Mouse (Mus musculus) right cerebral cortex, adult 18-20 months (tissue): ENCODE results near the gene Ephb6.
A peak's percentile ranks its signal among the peaks of the same experiment; 100 is the strongest.
"Not testable (repeated sequence)": the region's sequence is repeated elsewhere in the genome, so short reads cannot be mapped to it uniquely, and the experiment has no call there.

Experiments
- DNase-seq: peaks from one replicate; pipeline ENCODE4 v3.0.0; 2022; ENCODE audit warnings: mixed read lengths

Ephb6 gene

GRCm38 (mm10) chr6:41605061-41605793 lies at the start of gene Ephb6:
Gene Ephb6 (plus strand): TSS chr6:41605482.
- DNase-seq: peak; percentile 79

GRCm38 (mm10) chr6:41556389-41556788 lies 48.9 kb upstream of the Ephb6 start:
- DNase-seq: no peak

DNA sequence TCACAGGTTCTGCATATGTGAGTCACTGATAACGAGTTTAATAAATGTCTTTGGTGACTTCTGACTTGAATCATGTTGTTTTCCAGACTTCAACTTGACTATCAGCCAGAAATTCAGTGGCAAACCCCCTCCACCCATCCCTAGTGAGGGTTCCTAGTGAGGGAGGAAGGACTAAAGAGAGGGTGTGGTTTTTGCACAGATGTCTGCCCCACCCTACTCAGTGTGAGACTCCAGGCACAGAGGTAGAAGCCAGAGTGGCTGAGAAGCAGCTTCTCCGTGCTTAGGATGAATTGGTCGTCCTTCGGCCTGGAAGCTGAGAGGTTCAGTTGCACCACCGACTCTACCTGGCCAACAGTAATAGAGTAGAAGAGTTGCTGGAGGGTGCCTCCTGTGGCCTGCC lies 47.8 kb upstream of the Ephb6 start:
- DNase-seq: no peak

DNA sequence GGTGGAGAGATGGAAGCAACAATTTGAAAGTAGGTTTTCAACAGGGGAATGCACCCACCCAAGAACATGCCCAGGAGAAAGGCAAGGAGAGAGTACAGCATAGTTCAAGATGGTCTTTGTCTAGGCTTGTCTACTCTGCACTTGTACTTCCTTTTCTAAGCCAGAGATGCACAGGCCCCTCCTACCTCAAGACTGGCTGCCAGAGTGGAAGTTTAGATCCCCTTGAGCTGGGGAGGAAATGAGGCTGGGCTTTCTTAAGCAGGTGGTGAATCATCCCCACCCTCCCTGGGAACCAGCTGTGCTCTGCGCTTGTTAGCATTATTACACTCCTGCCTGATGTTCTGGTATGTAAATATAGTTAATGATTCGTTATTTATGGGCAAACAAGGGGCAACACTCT lies 47.0 kb upstream of the Ephb6 start:
- no peak for DNase-seq

GRCm38 (mm10) chr6:41559331-41559730 lies 46.0 kb upstream of the Ephb6 start:
- no peak for DNase-seq

- peak; percentile 35 for DNase-seq
These were observed 45.0 kb upstream of the Ephb6 start for GRCm38 (mm10) chr6:41560273-41560672.

- DNase-seq: no peak
These were observed 42.7 kb upstream of the Ephb6 start for GRCm38 (mm10) chr6:41562598-41562997.

- DNase-seq: not testable (repeated sequence)
These were observed 42.0 kb upstream of the Ephb6 start for GRCm38 (mm10) chr6:41563104-41563951.

DNA sequence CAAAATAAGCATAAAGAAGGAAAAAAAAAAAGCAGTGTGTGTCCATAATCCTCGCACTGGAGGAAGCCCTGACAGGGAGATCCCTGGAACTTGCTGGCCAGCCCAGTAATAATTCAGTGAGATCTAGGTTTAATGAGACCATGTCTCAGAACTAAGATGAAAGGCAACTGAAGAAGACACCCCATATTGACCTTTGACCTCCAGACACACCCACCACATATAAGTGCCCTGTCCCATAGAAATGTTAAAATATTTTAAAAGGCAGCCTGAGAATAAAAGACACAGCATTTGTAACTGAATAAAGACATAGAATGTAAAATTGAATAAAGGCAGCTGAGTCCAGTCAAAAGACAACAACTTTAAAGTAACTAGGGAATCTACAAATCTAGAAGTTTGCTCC lies 40.0 kb upstream of the Ephb6 start:
- DNase-seq: no peak

GRCm38 (mm10) chr6:41566965-41567364 lies 38.3 kb upstream of the Ephb6 start:
- no peak for DNase-seq

GRCm38 (mm10) chr6:41569078-41569477 lies 36.2 kb upstream of the Ephb6 start:
- no peak for DNase-seq

GRCm38 (mm10) chr6:41576526-41577097 lies 28.7 kb upstream of the Ephb6 start:
- DNase-seq: no peak

GRCm38 (mm10) chr6:41577297-41577696 lies 28.0 kb upstream of the Ephb6 start:
- DNase-seq: no peak

DNA sequence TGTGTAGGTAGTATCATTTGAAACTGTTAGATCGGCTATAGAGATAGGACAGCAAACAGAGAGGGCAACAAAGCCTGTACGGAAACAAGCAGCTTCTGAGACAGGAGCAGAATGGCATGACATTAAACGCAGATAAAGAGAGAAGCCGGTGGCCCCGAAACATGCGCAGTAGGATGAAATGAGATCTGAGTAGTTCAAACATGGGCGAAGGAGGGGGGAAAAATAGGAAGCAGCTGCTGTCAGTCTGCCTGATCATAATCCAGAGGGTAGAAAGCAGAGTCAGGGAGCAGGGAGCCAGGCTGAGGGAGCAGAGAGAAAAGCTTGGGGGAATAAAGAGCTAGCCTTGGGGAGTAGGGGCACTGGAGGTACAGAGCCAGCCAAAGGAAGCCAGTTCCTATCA lies 24.0 kb upstream of the Ephb6 start:
- no peak for DNase-seq

DNA sequence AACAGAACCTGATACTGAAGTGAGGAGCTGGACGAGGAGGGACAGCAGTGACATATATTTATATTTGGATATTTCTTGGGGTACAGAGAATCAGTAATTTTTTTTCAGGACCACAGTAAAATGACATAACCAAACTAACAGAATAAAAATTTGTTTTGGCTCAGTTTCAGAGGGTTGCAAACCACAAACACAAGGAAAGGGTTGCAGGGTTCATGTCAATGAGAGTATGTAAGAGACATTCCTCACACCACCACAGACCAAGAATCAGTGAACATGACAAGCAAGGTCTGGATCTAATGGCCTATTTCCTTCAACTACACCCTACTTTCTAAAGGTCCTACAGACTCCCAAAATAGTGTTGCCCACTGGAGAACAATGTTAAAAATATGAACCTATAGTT lies 23.1 kb upstream of the Ephb6 start:
- DNase-seq: no peak

GRCm38 (mm10) chr6:41604401-41605050 lies 756 bp upstream of the Ephb6 start:
- DNase-seq: peak; percentile 51

DNA sequence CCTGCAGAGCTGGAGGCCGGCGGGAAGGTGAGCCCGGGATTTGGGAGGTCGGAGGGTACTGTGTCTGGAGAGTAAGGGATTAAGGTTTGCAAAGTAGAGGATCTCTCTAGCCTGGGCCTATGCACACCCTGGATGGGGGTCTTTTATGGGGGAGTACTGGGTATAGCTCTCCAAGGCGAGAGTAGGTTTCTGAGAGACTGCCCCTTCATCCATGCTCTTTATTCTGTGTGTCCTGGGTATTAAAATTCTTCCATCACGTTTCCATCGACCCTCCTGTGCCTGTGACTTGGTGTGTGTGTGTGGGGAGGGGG lies 467 bp downstream of the Ephb6 start:
- DNase-seq: no peak

DNA sequence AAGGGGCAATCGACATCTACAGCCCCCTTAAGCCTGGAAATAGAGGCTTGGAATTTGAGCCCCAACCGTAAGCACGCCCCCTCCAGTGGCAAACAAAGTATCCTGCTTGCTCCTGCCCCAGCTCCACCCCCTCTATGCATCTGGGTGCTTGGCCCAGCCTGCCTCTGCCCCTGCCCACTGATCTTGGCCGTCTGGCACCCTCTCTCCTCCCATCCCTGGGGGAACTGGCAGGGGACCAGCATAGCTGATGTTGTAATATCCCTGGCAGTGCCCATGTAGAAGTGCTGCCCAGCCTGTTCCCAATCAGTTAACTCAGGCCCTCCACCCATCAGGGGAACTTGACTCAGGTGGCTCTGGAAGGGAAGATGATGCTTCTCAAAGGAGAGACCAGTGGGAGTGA lies 932 bp downstream of the Ephb6 start:
- DNase-seq: peak; percentile 76

- DNase-seq: no peak
These were observed 2.4 kb downstream of the Ephb6 start for GRCm38 (mm10) chr6:41607637-41608036.

DNA sequence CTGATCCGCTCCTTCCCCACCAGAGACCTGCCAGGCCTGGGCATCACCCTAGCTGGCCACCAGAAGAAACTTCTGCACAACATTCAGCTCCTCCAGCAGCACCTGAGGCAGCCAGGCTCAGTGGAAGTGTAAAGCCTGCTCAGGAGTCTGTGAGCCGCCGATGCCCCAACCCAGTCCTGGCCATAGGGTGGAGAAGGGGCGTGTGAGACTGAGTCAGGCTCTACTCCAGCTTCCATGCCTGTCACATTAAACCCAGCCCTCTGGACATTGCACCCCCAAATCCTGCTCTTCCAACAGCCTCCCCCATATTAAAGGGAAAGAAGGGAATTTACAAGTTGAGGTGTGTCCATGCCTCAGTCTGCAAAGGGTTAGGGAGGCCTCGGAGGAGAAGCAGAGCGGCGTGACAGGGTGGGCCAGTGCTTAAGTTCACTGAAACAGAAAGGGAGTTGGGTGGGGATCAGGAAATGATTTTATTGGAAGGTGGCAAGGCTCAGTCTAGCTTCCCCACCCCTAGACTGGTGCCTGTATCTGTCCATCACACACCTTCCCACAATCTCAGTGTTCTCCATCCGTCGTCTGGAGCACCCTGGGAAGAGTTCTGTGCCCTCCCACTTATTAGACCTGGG lies 15.0 kb downstream of the Ephb6 start:
- no peak for DNase-seq

GRCm38 (mm10) chr6:41621241-41621990 lies 16.1 kb downstream of the Ephb6 start:
- no peak for DNase-seq

DNA sequence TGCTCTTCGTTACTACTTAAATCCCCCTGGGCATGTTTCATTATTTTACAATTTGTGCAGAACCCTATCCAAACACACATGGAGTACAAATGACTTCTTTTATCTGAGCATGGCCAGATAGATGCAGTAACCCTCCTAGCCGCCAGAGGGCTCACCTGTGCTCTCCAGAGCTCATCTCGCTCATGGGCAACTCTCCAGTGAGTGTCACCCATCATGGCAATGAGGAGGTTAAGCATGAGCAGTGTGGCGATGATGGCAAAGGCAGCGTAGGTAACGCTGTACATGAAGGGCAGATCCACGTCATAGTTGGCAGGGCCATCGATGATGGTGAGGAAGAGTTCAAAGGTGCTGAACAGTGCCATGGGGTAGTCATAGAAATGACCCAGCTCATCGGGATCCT lies 17.4 kb downstream of the Ephb6 start:
- DNase-seq: no peak
